Mouse (Mus musculus): ENCODE measurements around the gene Zfp790. TPM values are rescaled to one million over a fixed set of nuclear protein-coding genes. Genes with fewer than 3 reads are reported as not detected.
A peak's percentile ranks its signal among the peaks of the same experiment; 100 is the strongest.

Zfp790 gene
- total and polyA plus RNA-seq, 2 experiments from 2014 or later = 2.4 to 9.3 TPM

DNA sequence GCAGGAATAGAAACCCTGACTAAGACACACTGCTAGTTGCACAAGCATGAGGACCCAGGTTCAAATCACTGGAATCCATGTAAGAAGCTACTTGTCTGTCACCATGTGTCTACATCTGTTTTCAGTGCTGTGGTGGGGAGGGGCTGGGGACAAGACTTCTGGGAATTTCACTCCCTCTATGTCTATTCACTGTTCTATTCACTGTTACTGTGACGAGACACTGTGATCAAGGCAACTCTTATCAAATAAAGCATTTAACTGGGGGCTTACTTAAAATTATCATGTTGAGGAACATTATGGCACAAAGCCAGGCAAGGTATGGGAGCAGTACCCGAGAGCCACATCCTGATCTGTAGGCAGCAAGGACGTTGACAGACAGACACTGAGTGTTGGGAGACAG lies 23.3 kb downstream of the Zfp790 start:
- Histone ChIP-seq H3K9me3 (replicated peaks; ENCODE audit: control insufficient read depth, low read length) (no peaks in the 10 kb centered on the region), H3K27me3 (ENCODE audit: control insufficient read depth, insufficient read depth, low read length) (no peaks in the 10 kb centered on the region), H3K4me1 (ENCODE audit: control insufficient read depth, insufficient read depth) (no peaks in the 10 kb centered on the region), H3K9ac (replicated peaks; ENCODE audit: low read depth, low read length) (no peak overlapping the region), H3K27ac (ENCODE audit: low read depth) (no peak overlapping the region), H3K4me2 (ENCODE audit: low read depth, low read length) (no peak overlapping the region), H3K4me3 (ENCODE audit: low read depth, low read length) (no peak overlapping the region), H3K36me3 (replicated peaks; ENCODE audit: control insufficient read depth, insufficient read depth, low read length) (no peaks in the 10 kb centered on the region)
- WGBS = 60% methylated on average over 3 of the region's 3 CpGs
- DNase-seq (ENCODE audit: low spot score) (no peak), ATAC-seq (ENCODE audit: insufficient read depth, low read depth) (no peak)
- TF ChIP-seq CTCF (IDR thresholded peaks at IDR 0.05; ENCODE audit: low read depth) = no peak
- no peak for TF ChIP-seq EP300 (IDR thresholded peaks at IDR 0.05; ENCODE audit: low read depth)

DNA sequence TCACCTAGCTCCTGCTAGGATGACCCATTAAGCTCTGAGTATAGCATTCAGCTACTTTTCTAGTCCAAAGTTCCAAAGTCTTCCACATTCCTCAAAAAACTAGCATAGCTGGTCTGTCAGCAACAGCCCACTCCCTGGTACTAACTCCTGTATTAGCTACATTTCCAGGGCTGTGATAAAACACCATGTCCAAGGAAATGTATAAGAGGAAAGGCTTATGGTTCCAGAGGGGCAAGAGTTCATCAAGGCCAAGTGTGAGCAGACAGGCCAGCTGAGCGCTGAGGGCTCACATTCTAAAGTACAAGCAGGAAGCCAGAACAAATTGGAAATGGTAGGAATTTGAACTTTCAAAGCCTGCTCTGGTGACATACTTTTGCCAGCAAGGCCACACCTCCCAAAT lies 26.2 kb downstream of the Zfp790 start:
- Histone ChIP-seq H3K4me3 (ENCODE audit: low read depth, low read length) (no peak overlapping the region), H3K9ac (replicated peaks; ENCODE audit: low read depth, low read length) (no peak overlapping the region), H3K9me3 (replicated peaks; ENCODE audit: control insufficient read depth, low read length) (no peaks in the 10 kb centered on the region), H3K36me3 (replicated peaks; ENCODE audit: control insufficient read depth, insufficient read depth, low read length) (no peaks in the 10 kb centered on the region), H3K4me1 (ENCODE audit: control insufficient read depth, insufficient read depth) (no peaks in the 10 kb centered on the region), H3K4me2 (ENCODE audit: low read depth, low read length) (no peak overlapping the region), H3K27ac (ENCODE audit: low read depth) (no peak overlapping the region), H3K27me3 (ENCODE audit: control insufficient read depth, insufficient read depth, low read length) (no peaks in the 10 kb centered on the region)
- DNase-seq (ENCODE audit: low spot score) (no peak), ATAC-seq (ENCODE audit: insufficient read depth, low read depth) (no peak)
- 97% methylated on average over 1 of the region's 1 CpGs for WGBS
- TF ChIP-seq EP300 (IDR thresholded peaks at IDR 0.05; ENCODE audit: low read depth) = no peak
- TF ChIP-seq CTCF (IDR thresholded peaks at IDR 0.05; ENCODE audit: low read depth) = no peak

DNA sequence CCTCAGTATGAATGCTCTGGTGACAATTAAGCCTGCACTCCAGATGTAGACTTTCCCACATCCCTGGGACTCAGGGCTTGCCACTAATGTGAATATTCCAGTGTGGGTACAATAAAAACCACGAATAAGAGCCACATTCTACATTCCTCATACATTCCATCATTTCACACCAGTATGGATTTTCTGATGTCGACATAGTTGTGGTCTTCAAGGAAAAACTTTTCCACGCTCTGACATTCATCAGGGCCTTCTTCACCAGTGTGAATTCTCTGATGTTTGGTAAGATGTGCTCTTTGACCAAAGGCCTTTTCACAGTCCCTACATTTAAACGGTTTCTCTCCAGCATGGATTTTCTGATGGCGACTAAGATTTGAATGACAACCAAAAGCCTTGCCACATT lies 28.7 kb downstream of the Zfp790 start:
- no peak overlapping the region for H3K4me2 ChIP-seq (ENCODE audit: low read depth, low read length)
- H3K4me1 ChIP-seq (ENCODE audit: control insufficient read depth, insufficient read depth) = no peaks in the 10 kb centered on the region
- no peaks in the 10 kb centered on the region for H3K36me3 ChIP-seq (replicated peaks; ENCODE audit: control insufficient read depth, insufficient read depth, low read length)
- no peak for ATAC-seq (ENCODE audit: insufficient read depth, low read depth)
- H3K9ac ChIP-seq (replicated peaks; ENCODE audit: low read depth, low read length) = no peak overlapping the region
- no peak overlapping the region for H3K27ac ChIP-seq (ENCODE audit: low read depth)
- DNase-seq (ENCODE audit: low spot score) = no peak
- H3K4me3 ChIP-seq (ENCODE audit: low read depth, low read length) = no peak overlapping the region
- H3K9me3 ChIP-seq (replicated peaks; ENCODE audit: control insufficient read depth, low read length) = no peaks in the 10 kb centered on the region
- 82% methylated on average over 5 of the region's 5 CpGs for WGBS
- TF ChIP-seq CTCF (IDR thresholded peaks at IDR 0.05; ENCODE audit: low read depth) = no peak
- no peaks in the 10 kb centered on the region for H3K27me3 ChIP-seq (ENCODE audit: control insufficient read depth, insufficient read depth, low read length)

DNA sequence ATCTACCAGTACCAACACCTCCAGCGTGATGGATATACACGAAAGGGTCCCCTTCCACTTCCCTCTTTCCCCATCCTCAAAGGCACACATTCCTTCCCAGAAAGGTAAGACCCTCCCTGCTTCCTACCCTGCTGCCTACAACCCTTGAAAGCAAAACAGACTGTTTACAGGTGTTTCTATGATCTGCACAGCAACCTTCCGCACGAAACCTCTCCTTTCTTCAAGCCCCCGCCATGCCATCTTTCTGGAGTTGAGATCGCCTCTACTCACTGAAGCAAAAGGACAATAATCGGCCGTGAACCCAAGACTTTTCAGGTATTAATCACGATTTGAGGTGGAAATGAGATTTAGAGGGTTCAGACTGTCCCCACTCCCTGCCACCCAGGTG lies 36.9 kb downstream of the Zfp790 start:
- DNase-seq (ENCODE audit: low spot score) (no peak), ATAC-seq (ENCODE audit: insufficient read depth, low read depth) (no peak)
- Histone ChIP-seq H3K27ac (ENCODE audit: low read depth) (no peak overlapping the region), H3K36me3 (replicated peaks; ENCODE audit: control insufficient read depth, insufficient read depth, low read length) (no peaks in the 10 kb centered on the region), H3K27me3 (ENCODE audit: control insufficient read depth, insufficient read depth, low read length) (no peaks in the 10 kb centered on the region), H3K4me3 (ENCODE audit: low read depth, low read length) (peak overlapping the region; percentile 56), H3K9ac (replicated peaks; ENCODE audit: low read depth, low read length) (0 out of 2 replicates have a peak overlapping the region, but pooled peaks have one; percentile 8), H3K9me3 (replicated peaks; ENCODE audit: control insufficient read depth, low read length) (no peaks in the 10 kb centered on the region), H3K4me1 (ENCODE audit: control insufficient read depth, insufficient read depth) (peaks cover 7% of the 10 kb centered on the region; the same call in 1 of the 2 replicates), H3K4me2 (ENCODE audit: low read depth, low read length) (peak overlapping the region; percentile 79)
- WGBS = 51% methylated on average over 9 of the region's 9 CpGs
- TF ChIP-seq EP300 (IDR thresholded peaks at IDR 0.05; ENCODE audit: low read depth) (no peak), CTCF (IDR thresholded peaks at IDR 0.05; ENCODE audit: low read depth) (no peak)

DNA sequence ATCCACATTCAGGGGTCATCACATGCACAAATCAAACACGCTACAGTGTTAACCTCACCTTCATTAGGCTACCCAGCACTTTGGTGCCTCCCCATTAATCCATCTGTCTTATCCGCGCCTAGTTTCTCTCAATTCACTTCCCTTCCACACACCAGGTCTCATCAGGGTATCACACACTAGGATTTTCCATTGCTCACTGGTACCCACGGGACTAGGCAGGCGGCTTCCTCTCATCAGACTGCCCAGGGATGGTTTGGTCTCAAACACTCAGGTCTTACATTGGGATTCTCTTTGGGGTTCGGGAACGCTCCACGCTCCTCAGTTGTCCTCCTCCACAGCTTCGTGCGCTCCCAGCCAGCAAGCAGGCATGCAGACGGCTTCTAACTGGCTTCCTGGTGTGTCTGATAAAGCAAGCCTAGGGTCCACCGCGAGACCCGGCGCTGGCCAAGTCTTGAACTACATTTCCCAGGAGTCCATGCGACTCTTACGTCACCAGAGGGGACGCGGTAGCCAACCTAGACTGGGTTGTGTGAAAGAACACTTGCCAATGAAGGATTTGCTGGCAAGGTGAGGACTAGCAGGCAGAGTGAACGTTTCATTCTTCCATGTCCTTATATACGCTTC lies 37.4 kb downstream of the Zfp790 start, which contains the start of gene Zfp940:
Zfp940 (minus strand) TSS at position 451 of the 624 bp plus-strand sequence.
- ATAC-seq (ENCODE audit: insufficient read depth, low read depth) (peak; percentile 97), DNase-seq (ENCODE audit: low spot score) (peak; percentile 84)
- no peaks in the 10 kb centered on the region for H3K36me3 ChIP-seq (replicated peaks; ENCODE audit: control insufficient read depth, insufficient read depth, low read length)
- no peak within 1 kb of the TSS for H3K27ac ChIP-seq (ENCODE audit: low read depth)
- H3K27me3 ChIP-seq (ENCODE audit: control insufficient read depth, insufficient read depth, low read length) = no peaks in the 10 kb centered on the region
- H3K4me2 ChIP-seq (ENCODE audit: low read depth, low read length) = peak within 1 kb of the TSS; percentile 79
- 0 out of 2 replicates have a peak, but pooled peaks cover under 1% of the 10 kb centered on the region for H3K9me3 ChIP-seq (replicated peaks; ENCODE audit: control insufficient read depth, low read length)
- 1% methylated on average over 21 of the region's 21 CpGs for WGBS
- 0 out of 2 replicates have a peak within 1 kb of the TSS, but pooled peaks have one; percentile 8 for H3K9ac ChIP-seq (replicated peaks; ENCODE audit: low read depth, low read length)
- peaks cover 7% of the 10 kb centered on the region; the same call in 1 of the 2 replicates for H3K4me1 ChIP-seq (ENCODE audit: control insufficient read depth, insufficient read depth)
- TF ChIP-seq CTCF (IDR thresholded peaks at IDR 0.05; ENCODE audit: low read depth) (no peak), EP300 (IDR thresholded peaks at IDR 0.05; ENCODE audit: low read depth) (no peak)
- H3K4me3 ChIP-seq (ENCODE audit: low read depth, low read length) = peak within 1 kb of the TSS; percentile 56

Measured in heart, postnatal 0 days (tissue).